Mouse (Mus musculus): ENCODE results near the gene Emilin2. TPM values are rescaled to one million over a fixed set of nuclear protein-coding genes. Genes with fewer than 3 reads are reported as not detected.

Gene Emilin2
- polyA plus RNA-seq, 1 experiment, result not detected

GRCm38 (mm10) chr17:71221383-71221782 is 90.4 kb downstream of the Emilin2 start:
- 88% methylated on average over 3 of the region's 3 CpGs for WGBS
- H3K4me1 ChIP-seq (ENCODE audit: control insufficient read depth, insufficient read depth, low read length), result peaks cover 10% of the 10 kb centered on the region; the same call in 1 of the 2 replicates
- no peak overlapping the region for H3K27ac ChIP-seq (ENCODE audit: insufficient read depth, low read depth, low read length)
- H3K4me3 ChIP-seq (ENCODE audit: insufficient read depth, low read depth, low read length), result no peak overlapping the region
- TF ChIP-seq CTCF (IDR thresholded peaks at IDR 0.05; ENCODE audit: insufficient read depth, low read depth, low read length) (no peak), POLR2A (IDR thresholded peaks at IDR 0.05; ENCODE audit: insufficient read depth, low read depth, low read length) (no peak)

GRCm38 (mm10) chr17:71217111-71217685 is 94.6 kb downstream of the Emilin2 start:
- 76% methylated on average over 5 of the region's 5 CpGs for WGBS
- Histone ChIP-seq H3K27ac (ENCODE audit: insufficient read depth, low read depth, low read length) (no peak overlapping the region), H3K4me3 (ENCODE audit: insufficient read depth, low read depth, low read length) (no peak overlapping the region), H3K4me1 (ENCODE audit: control insufficient read depth, insufficient read depth, low read length) (peaks cover 10% of the 10 kb centered on the region)
- no peak for TF ChIP-seq POLR2A (IDR thresholded peaks at IDR 0.05; ENCODE audit: insufficient read depth, low read depth, low read length)
- no peak for TF ChIP-seq CTCF (IDR thresholded peaks at IDR 0.05; ENCODE audit: insufficient read depth, low read depth, low read length)

DNA sequence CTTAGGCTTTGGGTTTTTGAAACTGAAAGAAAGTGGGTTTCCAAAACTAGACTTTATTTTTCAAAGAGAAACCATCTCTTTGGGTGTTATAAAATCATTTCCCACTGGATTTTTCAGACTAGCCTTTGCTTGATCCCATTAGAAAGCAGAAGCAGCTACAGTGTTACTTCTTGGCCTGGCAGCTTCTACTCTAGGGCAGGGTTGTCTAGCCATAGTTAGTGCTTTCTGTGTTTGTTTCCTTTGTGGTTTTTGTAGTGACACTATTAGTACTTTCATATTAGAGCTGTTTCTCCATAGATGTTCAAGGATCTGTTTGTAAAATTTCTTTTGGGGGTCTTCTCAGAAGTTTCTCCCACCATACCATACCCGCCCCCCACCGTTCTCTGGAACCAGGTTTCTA is 95.5 kb downstream of the Emilin2 start:
- H3K4me3 ChIP-seq (ENCODE audit: insufficient read depth, low read depth, low read length), result no peak overlapping the region
- no peak overlapping the region for H3K27ac ChIP-seq (ENCODE audit: insufficient read depth, low read depth, low read length)
- 74% methylated on average over 2 of the region's 2 CpGs for WGBS
- peaks cover 10% of the 10 kb centered on the region for H3K4me1 ChIP-seq (ENCODE audit: control insufficient read depth, insufficient read depth, low read length)
- no peak for TF ChIP-seq CTCF (IDR thresholded peaks at IDR 0.05; ENCODE audit: insufficient read depth, low read depth, low read length)
- no peak for TF ChIP-seq POLR2A (IDR thresholded peaks at IDR 0.05; ENCODE audit: insufficient read depth, low read depth, low read length)

DNA sequence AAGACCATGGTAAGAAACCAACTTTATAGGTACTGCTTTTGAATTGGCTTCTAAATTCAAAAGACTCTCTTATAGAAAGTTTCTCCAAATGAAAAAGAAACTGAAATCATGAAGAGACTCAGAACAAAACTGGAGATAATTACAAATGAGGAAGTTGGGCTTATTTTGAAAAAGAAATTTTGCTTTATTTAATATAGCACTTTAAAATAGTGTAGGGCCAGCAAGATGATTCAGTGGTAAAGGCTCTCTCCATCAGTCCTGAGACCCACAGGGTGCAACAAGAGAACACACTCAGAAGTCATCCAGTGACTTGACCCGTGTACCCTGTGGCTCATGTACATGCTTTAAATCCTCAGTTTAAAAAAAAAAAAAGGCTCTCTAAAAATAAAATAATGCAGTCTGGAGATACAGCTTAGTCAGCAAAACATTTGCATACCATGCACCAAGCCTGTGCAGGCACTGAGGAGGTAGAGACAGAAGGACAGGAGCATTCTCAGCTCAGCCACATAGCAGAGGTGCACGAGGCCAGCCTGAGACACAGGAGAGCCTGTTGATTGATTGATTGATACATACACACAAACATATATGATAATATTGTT is 96.4 kb downstream of the Emilin2 start:
- Histone ChIP-seq H3K27ac (ENCODE audit: insufficient read depth, low read depth, low read length) (no peak overlapping the region), H3K4me1 (ENCODE audit: control insufficient read depth, insufficient read depth, low read length) (peaks cover 10% of the 10 kb centered on the region), H3K4me3 (ENCODE audit: insufficient read depth, low read depth, low read length) (no peak overlapping the region)
- 51% methylated on average over 2 of the region's 2 CpGs for WGBS
- TF ChIP-seq CTCF (IDR thresholded peaks at IDR 0.05; ENCODE audit: insufficient read depth, low read depth, low read length), result no peak
- TF ChIP-seq POLR2A (IDR thresholded peaks at IDR 0.05; ENCODE audit: insufficient read depth, low read depth, low read length), result no peak

GRCm38 (mm10) chr17:71214514-71215240 is 97.1 kb downstream of the Emilin2 start:
- H3K4me3 ChIP-seq (ENCODE audit: insufficient read depth, low read depth, low read length), result no peak overlapping the region
- H3K27ac ChIP-seq (ENCODE audit: insufficient read depth, low read depth, low read length), result no peak overlapping the region
- no peak for TF ChIP-seq CTCF (IDR thresholded peaks at IDR 0.05; ENCODE audit: insufficient read depth, low read depth, low read length)
- TF ChIP-seq POLR2A (IDR thresholded peaks at IDR 0.05; ENCODE audit: insufficient read depth, low read depth, low read length), result no peak
- 75% methylated on average over 17 of the region's 17 CpGs for WGBS
- peaks cover 10% of the 10 kb centered on the region for H3K4me1 ChIP-seq (ENCODE audit: control insufficient read depth, insufficient read depth, low read length)

GRCm38 (mm10) chr17:71213666-71214065 is 98.1 kb downstream of the Emilin2 start:
- peaks cover 13% of the 10 kb centered on the region for H3K4me1 ChIP-seq (ENCODE audit: control insufficient read depth, insufficient read depth, low read length)
- H3K27ac ChIP-seq (ENCODE audit: insufficient read depth, low read depth, low read length), result no peak overlapping the region
- no peak for TF ChIP-seq CTCF (IDR thresholded peaks at IDR 0.05; ENCODE audit: insufficient read depth, low read depth, low read length)
- TF ChIP-seq POLR2A (IDR thresholded peaks at IDR 0.05; ENCODE audit: insufficient read depth, low read depth, low read length), result no peak
- WGBS, result 85% methylated on average over 1 of the region's 1 CpGs
- H3K4me3 ChIP-seq (ENCODE audit: insufficient read depth, low read depth, low read length), result no peak overlapping the region

GRCm38 (mm10) chr17:71211962-71212646 is 99.7 kb downstream of the Emilin2 start:
- Histone ChIP-seq H3K27ac (ENCODE audit: insufficient read depth, low read depth, low read length) (peak overlapping the region; percentile 76), H3K4me1 (ENCODE audit: control insufficient read depth, insufficient read depth, low read length) (peaks cover 15% of the 10 kb centered on the region), H3K4me3 (ENCODE audit: insufficient read depth, low read depth, low read length) (no peak overlapping the region)
- 51% methylated on average over 6 of the region's 6 CpGs for WGBS
- no peak for TF ChIP-seq CTCF (IDR thresholded peaks at IDR 0.05; ENCODE audit: insufficient read depth, low read depth, low read length)

- 75% methylated on average over 3 of the region's 3 CpGs for WGBS
- Histone ChIP-seq H3K4me3 (ENCODE audit: insufficient read depth, low read depth, low read length) (no peak overlapping the region), H3K27ac (ENCODE audit: insufficient read depth, low read depth, low read length) (peak overlapping the region; percentile 80; the same call in 1 of the 2 replicates), H3K4me1 (ENCODE audit: control insufficient read depth, insufficient read depth, low read length) (peaks cover 16% of the 10 kb centered on the region)
- TF ChIP-seq CTCF (IDR thresholded peaks at IDR 0.05; ENCODE audit: insufficient read depth, low read depth, low read length), result no peak
- no peak for TF ChIP-seq POLR2A (IDR thresholded peaks at IDR 0.05; ENCODE audit: insufficient read depth, low read depth, low read length)
Observed at GRCm38 (mm10) chr17:71209936-71210335, 101.8 kb downstream of the Emilin2 start.

DNA sequence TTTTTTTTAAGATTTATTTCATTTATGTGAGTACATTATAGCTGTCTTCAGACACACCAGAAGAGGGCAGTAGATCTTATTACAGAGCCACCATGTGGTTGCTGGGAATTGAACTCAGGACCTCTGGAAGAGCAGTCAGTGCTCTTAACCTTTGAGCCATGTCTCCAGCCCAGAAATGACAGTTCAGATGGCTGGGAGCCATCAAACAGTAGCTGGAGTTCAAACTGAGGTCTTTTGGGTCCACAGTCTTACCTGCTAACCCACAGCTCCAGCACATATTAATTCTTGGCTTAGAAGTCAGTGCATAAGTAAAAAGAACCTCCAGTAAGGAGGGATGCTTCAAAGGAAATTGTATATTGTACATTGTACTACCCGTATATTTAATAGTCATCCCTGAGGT is 102.9 kb downstream of the Emilin2 start:
- Histone ChIP-seq H3K4me1 (ENCODE audit: control insufficient read depth, insufficient read depth, low read length) (peaks cover 10% of the 10 kb centered on the region), H3K4me3 (ENCODE audit: insufficient read depth, low read depth, low read length) (no peak overlapping the region), H3K27ac (ENCODE audit: insufficient read depth, low read depth, low read length) (peak overlapping the region; percentile 80; the same call in 1 of the 2 replicates)
- WGBS, result 37% methylated on average over 1 of the region's 1 CpGs
- no peak for TF ChIP-seq CTCF (IDR thresholded peaks at IDR 0.05; ENCODE audit: insufficient read depth, low read depth, low read length)
- no peak for TF ChIP-seq POLR2A (IDR thresholded peaks at IDR 0.05; ENCODE audit: insufficient read depth, low read depth, low read length)

All from olfactory bulb, adult 2 months (tissue).